ENCODE assay signal across 10 mouse cellular contexts in the genomic region with DNA sequence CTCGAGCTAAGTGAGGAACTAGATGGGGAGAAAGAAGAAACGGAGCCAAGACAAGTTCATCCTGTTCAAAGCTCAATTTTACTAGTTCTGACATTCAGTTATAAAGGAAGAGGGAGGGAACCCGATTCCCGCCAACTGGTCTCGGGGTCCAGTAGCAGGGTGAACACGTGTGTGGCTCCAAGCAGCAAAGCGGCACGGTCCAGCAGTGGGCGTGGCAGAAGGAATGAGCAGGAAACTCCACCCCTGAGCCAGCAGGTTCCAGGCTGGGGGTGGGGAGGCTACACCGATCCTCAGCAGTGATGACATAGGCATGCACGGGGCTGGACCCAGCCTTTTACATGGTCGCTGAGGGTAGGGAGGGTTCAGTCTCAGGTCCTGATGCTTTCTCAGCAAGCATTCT. TPM values are rescaled to one million over a fixed set of nuclear protein-coding genes. Genes with fewer than 3 reads are reported as not detected.
DNase-seq lines count a peak whose midpoint lies in the region; ATAC-seq and TF ChIP-seq lines count a peak whose summit lies in the region.
"Not testable (repeated sequence)": the region's sequence is repeated elsewhere in the genome, so short reads cannot be mapped to it uniquely, and the experiment has no call there.
"Had no signal": no experiment of that assay in that cellular context is flagged by ENCODE, and none has a peak within 500 bp of the region (broad histone marks: within the 10 kb centered on the region; RNA-seq: fewer than 3 reads in every experiment).

No protein-coding gene starts in this region.

- not testable (repeated sequence) for TF ChIP-seq CTCF in E14TG2a.4 (conservative IDR thresholded peaks at IDR 0.05; ENCODE audit: low read length); heart, postnatal 0 days (IDR thresholded peaks at IDR 0.05; ENCODE audit: low read depth); liver, embryonic 14.5 days (IDR thresholded peaks at IDR 0.05; ENCODE audit: low read depth)

- peak overlapping the region; percentile 54 for H3K4me3 ChIP-seq in E14TG2a.4 (replicated peaks; ENCODE audit: low read length)
- H3K4me3 ChIP-seq in forebrain, embryonic 16.5 days (replicated peaks; ENCODE audit: low read length); heart, postnatal 0 days (ENCODE audit: low read depth, low read length); midbrain, embryonic 15.5 days: not testable (repeated sequence)
- peak overlapping the region; percentile 14 to 28; a peak in 3 of 4 replicates for H3K4me3 ChIP-seq in liver, embryonic 14.5 days (ENCODE audit: insufficient read depth in 1 of 2, low read depth in 2 of 2, low read length in 2 of 2)

- not testable (repeated sequence) for H3K36me3 ChIP-seq in E14TG2a.4 (ENCODE audit: insufficient read depth, low read length); forebrain, embryonic 16.5 days (ENCODE audit: control insufficient read depth, insufficient read depth); heart, postnatal 0 days (replicated peaks; ENCODE audit: control insufficient read depth, insufficient read depth, low read length); liver, embryonic 14.5 days (replicated peaks; ENCODE audit: control insufficient read depth, insufficient read depth, low read depth); midbrain, embryonic 15.5 days (replicated peaks)

- not testable (repeated sequence) for ATAC-seq in forebrain, embryonic 16.5 days; heart, postnatal 0 days (ENCODE audit: insufficient read depth, low read depth); midbrain, embryonic 15.5 days (replicated peaks)
- ATAC-seq in liver, embryonic 14.5 days (ENCODE audit: insufficient read depth) = 0 out of 2 replicates have a peak, but pooled peaks have one; percentile 4

- peaks cover 57% of the 10 kb centered on the region for H3K4me1 ChIP-seq in E14TG2a.4 (replicated peaks; ENCODE audit: low read depth, low read length)
- peaks cover 24% of the 10 kb centered on the region for H3K4me1 ChIP-seq in forebrain, embryonic 16.5 days (replicated peaks; ENCODE audit: control insufficient read depth, insufficient read depth, low read length)
- peaks cover 22% of the 10 kb centered on the region for H3K4me1 ChIP-seq in heart, postnatal 0 days (ENCODE audit: control insufficient read depth, insufficient read depth)
- peaks cover 13 to 36% of the 10 kb centered on the region in 2 experiments for H3K4me1 ChIP-seq in liver, embryonic 14.5 days (replicated peaks; ENCODE audit: control insufficient read depth in 2 of 2, insufficient read depth in 2 of 2, low read length in 1 of 2)
- H3K4me1 ChIP-seq in midbrain, embryonic 15.5 days = peaks cover 33% of the 10 kb centered on the region

- not testable (repeated sequence) for TF ChIP-seq EP300 in heart, postnatal 0 days (IDR thresholded peaks at IDR 0.05; ENCODE audit: low read depth); liver, embryonic 14.5 days (IDR thresholded peaks at IDR 0.05; ENCODE audit: low read depth)

- peaks cover 10% of the 10 kb centered on the region; the same call in 1 of the 2 replicates for H3K27me3 ChIP-seq in E14TG2a.4 (ENCODE audit: insufficient read depth, low read length)
- H3K27me3 ChIP-seq in forebrain, embryonic 16.5 days (replicated peaks; ENCODE audit: control insufficient read depth, insufficient read depth, low read length); heart, postnatal 0 days (ENCODE audit: control insufficient read depth, insufficient read depth, low read length); liver, embryonic 14.5 days (ENCODE audit: control insufficient read depth, insufficient read depth, low read length); midbrain, embryonic 15.5 days (replicated peaks): not testable (repeated sequence)

- H3K4me2 ChIP-seq in forebrain, embryonic 16.5 days (ENCODE audit: low read length) = peak overlapping the region; percentile 27; the same call in 1 of the 2 replicates
- H3K4me2 ChIP-seq in heart, postnatal 0 days (ENCODE audit: low read depth, low read length) = peak overlapping the region; percentile 28
- H3K4me2 ChIP-seq in liver, embryonic 14.5 days (ENCODE audit: low read depth) = peak overlapping the region; percentile 60
- H3K4me2 ChIP-seq in midbrain, embryonic 15.5 days = peak overlapping the region; percentile 31

- 2% methylated on average over 12 of the region's 12 CpGs for WGBS in forebrain, embryonic 16.5 days
- WGBS in heart, postnatal 0 days = 1% methylated on average over 12 of the region's 12 CpGs
- under 1% methylated on average over 12 of the region's 12 CpGs for WGBS in liver, embryonic 14.5 days (ENCODE audit: insufficient replicate concordance)
- 2% methylated on average over 12 of the region's 12 CpGs for WGBS in midbrain, embryonic 15.5 days

- H3K9me3 ChIP-seq in E14TG2a.4 (ENCODE audit: low read length); forebrain, embryonic 16.5 days (ENCODE audit: control insufficient read depth, low read length); heart, postnatal 0 days (replicated peaks; ENCODE audit: control insufficient read depth, low read length); liver, embryonic 14.5 days (ENCODE audit: control insufficient read depth, low read length); midbrain, embryonic 15.5 days: not testable (repeated sequence)

- peak; percentile 45 to 60 for DNase-seq in cerebellum, postnatal 10 days
- not testable (repeated sequence) for DNase-seq in heart, postnatal 0 days (ENCODE audit: low spot score)
- peak; percentile 89 for DNase-seq in kidney, adult 9 months
- DNase-seq in liver, embryonic 14.5 days (ENCODE audit: low read depth in 3 of 3, low spot score in 3 of 3) = peak in 2 of 3 experiments; percentile 36
- DNase-seq in testis, postnatal 10 days (ENCODE audit: low spot score) = peak; percentile 78

- H3K9ac ChIP-seq in forebrain, embryonic 16.5 days (replicated peaks; ENCODE audit: low read depth, low read length) = 0 out of 2 replicates have a peak overlapping the region, but pooled peaks have one; percentile 11
- H3K9ac ChIP-seq in heart, postnatal 0 days (replicated peaks; ENCODE audit: low read depth, low read length) = not testable (repeated sequence)
- peak overlapping the region; percentile 14 for H3K9ac ChIP-seq in liver, embryonic 14.5 days (replicated peaks)
- H3K9ac ChIP-seq in midbrain, embryonic 15.5 days = peak overlapping the region; percentile 7; the same call in 1 of the 2 replicates

- H3K27ac ChIP-seq in forebrain, embryonic 16.5 days (ENCODE audit: low read length); liver, embryonic 14.5 days; midbrain, embryonic 15.5 days: not testable (repeated sequence)
- 0 out of 2 replicates have a peak overlapping the region, but pooled peaks have one; percentile 46 for H3K27ac ChIP-seq in heart, postnatal 0 days (ENCODE audit: low read depth)

RNA-seq across cellular contexts. Expression of a gene that starts 2.4 kb away (rescaled TPM):
- polyA plus RNA-seq in forebrain, embryonic 16.5 days (2015; fragmentation: Nextera tagmentation; extraction: Ambion mirVana) = 15.6 and 17.7 TPM in 2 replicates
- total RNA-seq in heart, postnatal 0 days (2014; rRNA removed; ENCODE audit: low replicate concordance) = 4.1 and 4.7 TPM in 2 replicates
- 5.9 and 6.6 TPM in 2 replicates for polyA plus RNA-seq in heart, postnatal 0 days (2015; fragmentation: Nextera tagmentation; extraction: Ambion mirVana)
- 4.3 and 4.8 TPM in 2 replicates for polyA plus RNA-seq in liver, embryonic 14.5 days (2012; rRNA removed)
- polyA plus RNA-seq in liver, embryonic 14.5 days (2014; fragmentation: Nextera tagmentation; extraction: Ambion mirVana) = 5.4 and 6.5 TPM in 2 replicates
- 24.7 and 25.1 TPM in 2 replicates for polyA plus RNA-seq in midbrain, embryonic 15.5 days (2015; fragmentation: Nextera tagmentation; extraction: Ambion mirVana)

RNA-seq across cellular contexts. Expression of a gene that starts 57.5 kb away (rescaled TPM):
- polyA plus RNA-seq in forebrain, embryonic 16.5 days (2015; fragmentation: Nextera tagmentation; extraction: Ambion mirVana) = not detected in 2 replicates
- not detected in 2 replicates for total RNA-seq in heart, postnatal 0 days (2014; rRNA removed; ENCODE audit: low replicate concordance)
- polyA plus RNA-seq in heart, postnatal 0 days (2015; fragmentation: Nextera tagmentation; extraction: Ambion mirVana) = not detected in 2 replicates
- 0.01 TPM in 1 of 2 replicates, not detected in the other for polyA plus RNA-seq in liver, embryonic 14.5 days (2012; rRNA removed)
- polyA plus RNA-seq in liver, embryonic 14.5 days (2014; fragmentation: Nextera tagmentation; extraction: Ambion mirVana) = not detected in 2 replicates
- not detected in 2 replicates for polyA plus RNA-seq in midbrain, embryonic 15.5 days (2015; fragmentation: Nextera tagmentation; extraction: Ambion mirVana)
- total RNA-seq: G1E; layer of hippocampus, adult 2 months had no signal
- polyA plus RNA-seq: G1E had no signal
